Mouse (Mus musculus) left cerebral cortex, postnatal 10 days (tissue): ENCODE results near the gene AC170998.1. TPM values are rescaled to one million over a fixed set of nuclear protein-coding genes. Genes with fewer than 3 reads are reported as not detected.

Source experiments
- DNase-seq, 2 experiments: peaks; one replicate each; pipeline ENCODE4 v3.0.0; 2021 to 2022; ENCODE audit warnings: low spot score in 2 of 2, mixed read lengths in 1 of 2; ENCODE audit errors: extremely low spot score in 1 of 2
- intact Hi-C: fragments of 180-260 bp; cut with DNase I; formaldehyde crosslinking; loops from one replicate; pipeline ENCODE4 v1.15.1; 2025
- total RNA-seq, 2 experiments: library from RNA; stranded (reverse); gene quantifications; 2 replicates each; pipeline ENCODE4 v1.2.3; 2021

The AC170998.1 gene
- 1 to 10 TPM; 2.9 to 4.4 TPM for total RNA-seq

- intact Hi-C loops, result no loop called here
- no peak for DNase-seq
These were observed at the start of gene AC170998.1 for GRCm38 (mm10) chr17:28725783-28726182. Gene AC170998.1 (plus strand): TSS chr17:28726083.

DNA sequence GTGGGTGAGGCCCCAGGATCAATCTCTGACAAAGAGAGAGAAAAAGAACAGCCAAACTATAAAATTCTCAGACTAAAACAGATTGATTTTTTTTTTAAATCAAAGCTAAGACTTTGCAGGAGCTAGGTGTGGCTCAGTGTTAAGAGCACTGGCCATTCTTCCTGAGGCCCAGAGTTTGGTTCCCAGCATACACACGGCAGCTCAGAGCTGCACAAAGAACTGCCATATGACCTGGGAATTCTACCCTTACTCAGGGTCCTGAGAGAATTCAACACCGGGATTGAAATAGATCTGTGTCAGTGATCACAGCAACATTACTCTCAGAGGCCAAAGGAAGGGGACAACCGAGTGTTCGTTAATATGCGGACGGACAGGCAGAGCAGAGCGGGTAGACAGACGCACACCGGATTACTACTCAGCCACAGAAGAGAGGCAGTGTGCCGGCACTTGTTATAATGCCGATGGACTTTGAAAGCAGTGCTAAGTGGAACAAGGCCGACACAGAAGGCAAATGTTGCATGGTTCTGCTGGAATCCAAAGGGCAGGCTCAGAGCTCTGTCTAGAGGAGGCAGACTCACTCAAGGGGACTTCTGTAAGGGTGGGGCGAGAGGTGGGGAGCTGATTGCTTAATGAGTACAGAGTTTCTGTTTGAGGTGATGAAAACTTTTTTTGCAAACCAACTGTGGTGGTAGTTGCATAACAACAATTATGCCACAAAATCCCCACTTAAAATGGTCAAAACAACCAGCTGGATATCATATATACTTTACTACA is 43.4 kb upstream of the AC170998.1 start:
- no peak for DNase-seq
- intact Hi-C loops, result no loop called here

DNA sequence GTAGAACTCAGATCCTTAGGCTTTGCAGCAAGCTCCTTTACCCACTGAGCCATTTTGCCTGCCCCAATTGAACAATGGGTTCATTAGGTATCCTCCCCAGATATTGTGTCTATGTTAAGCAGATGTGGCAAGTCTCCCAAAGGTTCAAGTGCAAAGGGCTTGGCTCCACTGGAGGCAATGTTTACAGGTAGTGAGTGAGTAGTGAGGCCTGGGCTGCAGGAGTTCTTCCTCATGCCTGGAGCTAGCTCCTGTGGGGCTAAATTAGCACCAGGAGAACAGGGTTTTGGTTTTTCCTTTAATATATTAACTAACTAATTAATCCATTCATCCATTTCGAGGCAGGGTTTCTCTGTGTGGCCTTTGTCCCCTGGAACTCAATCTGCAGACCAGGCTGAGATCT is 42.3 kb upstream of the AC170998.1 start:
- DNase-seq, result no peak
- intact Hi-C loops, result no loop called here

- intact Hi-C loops, result no loop called here
- no peak for DNase-seq
These were observed 41.3 kb upstream of the AC170998.1 start for GRCm38 (mm10) chr17:28684631-28685030.

GRCm38 (mm10) chr17:28687354-28687753 is 38.5 kb upstream of the AC170998.1 start:
- no peak for DNase-seq

GRCm38 (mm10) chr17:28689586-28690283 is 36.1 kb upstream of the AC170998.1 start, which contains the start of gene Slc26a8:
Gene Slc26a8 (minus strand): TSS chr17:28690233.
- DNase-seq, result peak in 1 of 2 experiments; percentile 63
- intact Hi-C loops, result loop anchor here (2.0 to 5.0 kb wide), 2 partner anchors 48 to 111 kb away; partner anchors contain the start of gene Brpf3

More at GRCm38 (mm10) chr17:28687354-28687753, 38.5 kb upstream of the AC170998.1 start:
- intact Hi-C loops, result no loop called here

DNA sequence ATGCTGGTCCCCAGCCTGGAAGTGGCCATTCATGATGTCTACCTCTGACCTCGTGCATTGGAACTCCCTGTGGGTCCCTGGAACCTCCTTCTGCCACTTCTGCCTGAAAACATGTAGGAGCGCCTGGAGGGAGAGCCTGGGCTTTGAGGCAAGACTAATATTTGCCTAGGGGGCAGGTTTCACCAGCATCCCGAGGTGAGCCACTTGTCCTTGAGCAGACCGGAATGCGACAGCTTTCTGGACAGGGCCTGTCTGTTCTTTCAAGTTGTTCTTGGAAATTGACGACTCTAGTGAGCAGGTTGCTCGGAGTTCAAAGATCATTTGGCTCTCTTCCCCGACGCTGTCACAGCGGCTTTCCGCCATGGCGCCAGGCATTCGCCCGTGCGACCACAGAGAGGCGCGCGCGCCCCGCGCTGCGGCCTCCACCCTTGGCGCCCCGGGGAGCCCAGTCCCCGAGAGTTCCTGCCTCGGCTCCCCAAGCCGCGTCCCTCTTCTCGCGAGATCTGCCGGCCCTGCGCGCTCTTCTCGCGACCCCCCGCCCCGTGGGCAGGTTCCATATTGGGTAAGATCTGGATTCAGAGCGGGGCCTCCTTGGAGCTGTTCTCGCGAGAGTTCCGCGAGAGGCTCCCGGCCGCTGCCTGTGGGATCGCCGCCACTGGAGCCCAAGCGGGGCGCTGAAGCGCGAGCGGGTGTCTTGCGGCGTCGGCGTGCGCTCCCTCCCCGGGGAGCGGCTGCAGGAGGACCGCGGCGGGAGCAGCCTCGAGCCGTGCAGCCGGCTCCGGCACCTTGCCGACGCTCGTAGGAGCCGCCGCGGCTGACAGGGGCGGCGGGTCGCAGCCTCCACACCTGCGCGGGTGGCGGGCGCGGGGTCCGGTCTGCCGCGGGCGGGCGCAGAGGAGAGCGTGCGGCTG is 34.9 kb upstream of the AC170998.1 start, which contains the start of gene Mapk14:
Gene Mapk14, plus strand, starts transcription at position 554 of the 911 bp plus-strand sequence.
- DNase-seq, result peak; percentile 99 to 100
- intact Hi-C loops, result loop anchor here (2.0 to 5.0 kb wide), 2 partner anchors 46 to 110 kb away; partner anchors contain the start of gene Brpf3

- intact Hi-C loops, result loop anchor here (2.0 to 5.0 kb wide), 2 partner anchors 45 to 109 kb away; partner anchors contain the start of gene Brpf3
- DNase-seq, result peak in 1 of 2 experiments; percentile 76
These were observed 34.1 kb upstream of the AC170998.1 start for GRCm38 (mm10) chr17:28691687-28692340.

DNA sequence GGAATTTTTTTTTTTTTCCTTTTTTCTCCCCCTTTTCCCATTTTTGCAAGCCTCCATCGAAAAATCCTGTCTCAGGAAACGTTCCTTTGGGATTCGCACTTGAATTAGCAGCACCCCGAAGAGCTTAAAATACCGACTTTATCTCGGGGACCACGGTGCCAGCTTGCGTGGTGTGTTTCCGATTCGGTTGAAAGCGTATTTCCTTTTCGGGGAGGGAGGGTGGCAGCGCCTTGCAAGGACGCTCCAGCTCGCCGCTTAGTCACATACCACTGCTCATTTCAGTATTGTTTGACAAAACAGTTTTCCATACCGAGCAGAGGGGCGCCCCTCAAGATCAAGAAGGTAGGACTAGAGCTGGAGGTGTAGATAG is 33.6 kb upstream of the AC170998.1 start:
- peak; percentile 46 to 50 for DNase-seq
- intact Hi-C loops, result loop anchor here (5.0 kb wide), 1 partner anchor 45 kb away; no protein-coding TSS in a partner anchor

- intact Hi-C loops, result loop anchor here (5.0 kb wide), 1 partner anchor 44 kb away; no protein-coding TSS in a partner anchor
- no peak for DNase-seq
These were observed 32.8 kb upstream of the AC170998.1 start for GRCm38 (mm10) chr17:28693086-28693485.

- intact Hi-C loops, result loop anchor here (5.0 kb wide), 1 partner anchor 43 kb away; no protein-coding TSS in a partner anchor
- no peak for DNase-seq
These were observed 31.8 kb upstream of the AC170998.1 start for GRCm38 (mm10) chr17:28694078-28694477.

DNA sequence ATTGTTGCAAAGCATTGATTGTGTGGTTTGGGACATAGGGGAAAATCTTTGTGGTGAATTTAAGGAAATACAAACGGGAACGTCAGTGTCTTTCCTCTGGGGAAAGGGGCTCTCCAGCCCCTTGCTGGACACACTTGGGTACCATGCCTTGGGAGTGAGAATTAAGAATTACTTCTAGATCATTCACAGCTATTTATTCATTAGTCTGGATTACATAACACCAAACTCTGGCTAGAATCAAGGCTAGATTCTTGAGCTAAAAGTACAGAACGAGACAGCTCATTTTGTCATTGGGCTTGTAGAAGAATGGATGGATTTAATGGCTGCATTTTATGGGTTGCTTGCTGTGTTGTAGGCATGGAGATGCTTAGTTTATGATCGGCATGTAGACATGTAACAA is 31.1 kb upstream of the AC170998.1 start:
- intact Hi-C loops, result loop anchor here (5.0 kb wide), 1 partner anchor 42 kb away; no protein-coding TSS in a partner anchor

GRCm38 (mm10) chr17:28696641-28697040 is 29.2 kb upstream of the AC170998.1 start:
- intact Hi-C loops, result no loop called here
- no peak for DNase-seq

More for the DNA sequence above, 31.1 kb upstream of the AC170998.1 start:
- no peak for DNase-seq

DNA sequence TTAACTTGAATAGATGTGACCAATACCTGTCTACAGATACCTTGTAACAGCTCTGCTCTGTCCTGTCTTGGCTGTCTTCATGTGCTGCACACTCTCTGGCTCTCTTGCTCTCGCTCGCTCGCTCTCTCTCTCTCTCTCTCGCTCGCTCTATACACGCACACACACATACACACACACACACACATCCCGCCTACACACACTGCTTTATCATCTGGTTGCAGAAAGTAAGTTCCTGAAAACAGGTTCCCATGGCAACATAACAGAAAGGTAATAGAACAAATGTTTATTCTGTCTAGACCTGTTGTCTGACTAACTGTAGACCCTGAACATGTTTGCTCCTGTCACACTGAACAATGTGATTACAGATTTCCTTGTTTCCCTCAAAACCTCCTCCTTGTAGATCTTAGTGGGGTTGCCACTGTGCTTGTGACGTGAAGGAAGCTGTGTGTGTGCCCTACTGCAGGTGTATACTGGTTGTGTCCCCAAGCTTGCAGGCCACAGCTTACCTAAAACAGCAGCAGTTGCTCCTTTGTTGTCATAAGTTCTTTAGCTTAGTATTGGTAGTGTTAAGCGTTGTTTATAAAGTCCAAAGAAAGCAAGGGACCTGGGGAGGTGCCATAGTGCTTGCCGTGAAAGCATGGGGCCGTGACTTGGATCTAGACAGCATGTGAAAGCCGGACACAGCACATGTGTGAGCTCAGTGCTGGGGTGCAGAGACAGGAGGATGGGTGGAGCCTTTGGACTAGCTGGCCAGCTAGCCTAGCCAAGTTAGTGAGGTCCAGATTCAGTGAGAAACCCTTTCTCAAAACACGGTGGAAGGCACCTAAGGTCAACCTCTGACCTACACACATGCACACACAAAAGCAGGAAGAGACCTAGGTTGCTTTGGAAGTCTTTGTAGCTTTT is 28.3 kb upstream of the AC170998.1 start:
- intact Hi-C loops, result no loop called here
- DNase-seq, result no peak

GRCm38 (mm10) chr17:28698245-28698644 is 27.6 kb upstream of the AC170998.1 start:
- no peak for DNase-seq
- intact Hi-C loops, result no loop called here

- intact Hi-C loops, result no loop called here
These were observed 27.2 kb upstream of the AC170998.1 start for GRCm38 (mm10) chr17:28698672-28699071.

GRCm38 (mm10) chr17:28699789-28700188 is 26.1 kb upstream of the AC170998.1 start:
- no peak for DNase-seq
- intact Hi-C loops, result no loop called here

More at GRCm38 (mm10) chr17:28698672-28699071, 27.2 kb upstream of the AC170998.1 start:
- no peak for DNase-seq
